Mouse (Mus musculus) bone marrow, adult 2 months (tissue): ENCODE measurements around the gene Fam192a. TPM values are rescaled to one million over a fixed set of nuclear protein-coding genes. Genes with fewer than 3 reads are reported as not detected.

Source experiments
- H3K27ac ChIP-seq: fragments of 200-500 bp; 2 replicates; pipeline ENCODE4 v1.5.1; 2012; ENCODE audit warnings: low read depth, mild to moderate bottlenecking, control low read depth, inconsistent platforms, low read length; ENCODE audit not compliant: control insufficient read depth, poor library complexity, insufficient read depth
- H3K4me1 ChIP-seq: fragments of 200-500 bp; 2 replicates; pipeline ENCODE4 v1.6.1; 2011; ENCODE audit warnings: low read length; ENCODE audit not compliant: control insufficient read depth, insufficient read depth
- H3K4me3 ChIP-seq: fragments of 200-500 bp; replicated peaks from 2 replicates; pipeline ENCODE3; 2011; ENCODE audit warnings: mild to moderate bottlenecking, low read depth, low read length, control low read depth; ENCODE audit not compliant: control insufficient read depth
- CTCF ChIP-seq: fragments of 200-500 bp; IDR thresholded peaks from 2 replicates; pipeline ENCODE4 v1.5.1; 2011; ENCODE audit warnings: low read length, control low read depth; ENCODE audit not compliant: control insufficient read depth, insufficient read depth
- POLR2A ChIP-seq: fragments of 200-500 bp; IDR thresholded peaks from 2 replicates; pipeline ENCODE4 v1.6.1; 2011; ENCODE audit warnings: low read depth, mild to moderate bottlenecking, control low read depth, low read length, borderline replicate concordance; ENCODE audit not compliant: control insufficient read depth
- WGBS: fragments of 180-500 bp; shearing (Covaris S2); methylation state at CpG from one replicate; pipeline ENCODE4 v1.1.7; 2018; 5-methylcytosine and 5-hydroxymethylcytosine counted together
- polyA plus RNA-seq: library from polyadenylated mRNA; stranded (reverse); fragments of >200 nt; gene quantifications from 2 replicates; pipeline ENCODE4 v1.2.4, GENCODE M21; 2011; ENCODE audit warnings: low replicate concordance; ENCODE audit not compliant: missing spikeins, insufficient read depth, insufficient read length

Fam192a gene
- polyA plus RNA-seq: 42.7 and 45.8 TPM in 2 replicates

DNA sequence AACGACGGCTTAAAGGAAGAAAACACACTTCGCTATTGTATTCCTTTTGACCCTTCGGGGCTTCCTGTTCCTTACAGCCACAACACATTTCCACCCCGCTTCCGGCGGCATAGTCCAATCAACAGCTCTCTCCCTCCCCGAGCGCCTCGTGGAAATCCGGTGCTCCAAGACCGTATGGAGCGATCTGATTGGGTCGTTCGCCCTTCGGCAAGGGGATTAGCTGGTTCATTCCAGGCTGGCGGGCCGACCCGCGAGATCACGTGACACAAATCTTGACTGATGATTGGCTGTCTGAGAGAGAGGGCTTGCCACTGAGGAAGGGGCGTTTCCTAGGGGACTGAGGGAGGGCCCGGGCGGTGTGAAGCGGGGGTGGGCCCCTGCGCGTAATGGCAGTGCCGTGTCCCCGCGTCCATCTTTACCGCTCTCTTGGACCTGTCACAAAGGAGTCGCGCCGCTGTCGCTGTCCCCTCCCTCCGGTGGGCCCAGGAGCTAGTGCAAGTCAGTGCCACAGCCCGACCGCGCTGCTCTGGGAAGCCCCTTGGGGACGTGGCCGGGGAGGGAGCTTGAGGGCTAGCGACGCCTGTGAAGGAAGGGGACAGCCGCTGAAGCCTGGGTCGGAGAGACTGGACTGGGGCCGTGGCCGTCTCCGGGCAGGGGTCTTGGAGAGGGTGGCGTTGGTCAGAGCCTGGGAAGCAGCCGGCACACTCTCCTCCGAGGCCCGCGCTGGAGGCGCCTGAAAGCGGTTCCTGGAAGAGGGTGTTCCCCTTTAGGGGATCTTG, at the start of gene Fam192a, which contains the start of gene Rspry1:
Gene Fam192a, minus strand, starts transcription at position 391 of the 779 bp plus-strand sequence.
Gene Rspry1, plus strand, starts transcription at position 331 of the 779 bp plus-strand sequence.
- H3K4me1 ChIP-seq: peaks cover 2% of the 10 kb centered on the region
- under 1% methylated on average over 55 of the region's 55 CpGs for WGBS
- peak; percentile 89; the same call in 1 of the 2 replicates for TF ChIP-seq POLR2A
- no peak for TF ChIP-seq CTCF
- peak within 1 kb of the TSS; percentile 99 for H3K4me3 ChIP-seq
- H3K27ac ChIP-seq: peak within 1 kb of the TSS; percentile 85

DNA sequence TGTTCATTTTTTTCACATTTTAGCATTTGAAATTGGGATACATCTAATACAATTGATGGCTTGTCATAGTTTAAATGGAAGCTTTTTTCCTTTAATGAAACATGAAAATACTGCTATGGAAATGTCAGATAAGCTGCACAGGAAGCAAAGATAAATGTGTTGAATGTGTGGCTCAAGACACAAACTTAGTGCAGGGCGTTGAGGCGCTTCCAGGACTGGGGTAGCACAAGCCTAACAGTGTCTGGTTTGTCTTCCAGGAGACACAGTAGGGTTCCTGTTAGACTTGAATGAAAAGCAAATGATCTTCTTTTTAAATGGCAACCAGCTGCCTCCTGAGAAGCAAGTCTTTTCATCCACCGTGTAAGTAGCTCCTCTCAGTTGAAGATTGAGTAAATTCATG, 47.7 kb upstream of the Fam192a start:
- 61% methylated on average over 3 of the region's 3 CpGs for whole genome bisulfite sequencing
- no peak overlapping the region for H3K4me3 ChIP-seq
- no peak overlapping the region for H3K27ac ChIP-seq
- TF ChIP-seq CTCF (no peak), POLR2A (no peak)
- no peaks in the 10 kb centered on the region for H3K4me1 ChIP-seq

DNA sequence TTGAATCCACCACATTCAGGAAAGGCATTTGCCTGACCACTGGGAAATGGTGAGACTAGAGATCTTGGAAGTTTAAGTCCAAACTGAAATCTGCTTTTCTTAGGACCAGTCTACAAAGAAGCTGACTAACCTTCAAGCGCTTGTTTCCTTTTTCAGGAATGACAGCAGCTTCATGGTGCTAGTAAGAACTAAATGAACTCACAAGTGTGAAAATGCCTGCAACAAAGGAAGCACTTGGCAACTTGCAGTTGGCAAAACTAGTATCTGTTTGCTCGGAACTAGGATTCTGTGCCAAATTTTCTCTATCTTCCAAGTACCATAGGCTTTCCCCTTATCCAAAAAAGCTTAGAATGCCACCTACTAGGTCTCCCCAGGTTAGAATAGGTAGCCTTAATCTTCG, 44.4 kb upstream of the Fam192a start:
- Histone ChIP-seq H3K27ac (no peak overlapping the region), H3K4me3 (no peak overlapping the region), H3K4me1 (no peaks in the 10 kb centered on the region)
- no peak for TF ChIP-seq CTCF
- TF ChIP-seq POLR2A: no peak
- 86% methylated on average over 3 of the region's 3 CpGs for WGBS

DNA sequence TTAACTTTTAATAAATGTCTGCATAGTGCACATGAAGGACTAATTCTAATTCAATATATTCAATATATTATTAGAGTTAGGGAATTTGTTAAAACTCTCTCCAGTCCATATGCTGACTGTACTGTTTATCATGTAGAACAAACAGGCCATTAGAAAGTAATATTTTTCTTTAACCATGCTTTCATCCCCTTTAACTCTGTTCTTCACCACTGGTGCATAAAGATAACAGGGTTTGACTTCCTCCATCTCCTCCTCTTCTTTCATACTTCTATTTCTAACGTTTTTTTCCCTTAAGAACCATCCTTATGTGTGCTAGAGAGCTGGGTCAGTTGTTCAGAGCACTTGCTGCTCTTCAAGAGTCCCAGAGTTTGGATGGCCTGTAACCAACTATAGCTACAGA, 43.4 kb upstream of the Fam192a start:
- no peak for TF ChIP-seq CTCF
- no peak for TF ChIP-seq POLR2A
- Histone ChIP-seq H3K4me3 (no peak overlapping the region), H3K4me1 (no peaks in the 10 kb centered on the region), H3K27ac (no peak overlapping the region)
- WGBS: 23% methylated on average over 1 of the region's 1 CpGs

DNA sequence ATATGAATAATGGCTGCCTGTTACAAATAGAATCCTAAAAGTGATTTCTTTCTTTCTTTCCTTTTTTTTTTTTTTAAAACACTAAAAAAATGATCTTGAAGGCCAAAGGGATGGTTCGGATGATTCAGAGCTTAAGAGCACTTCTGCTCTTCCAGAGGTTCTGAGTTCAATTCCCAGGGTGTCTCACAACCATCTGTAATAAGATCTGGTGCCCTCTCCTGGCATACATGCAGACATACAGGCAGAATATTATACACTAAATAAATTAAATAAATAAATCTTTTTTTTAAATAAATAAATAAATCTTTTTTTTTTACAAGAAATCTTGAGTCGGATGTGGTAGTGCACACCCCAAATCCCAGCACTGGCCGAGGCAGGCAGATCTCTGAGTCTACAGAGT, 40.1 kb upstream of the Fam192a start:
- Histone ChIP-seq H3K4me1 (no peaks in the 10 kb centered on the region), H3K27ac (no peak overlapping the region), H3K4me3 (no peak overlapping the region)
- WGBS: 84% methylated on average over 3 of the region's 3 CpGs
- TF ChIP-seq CTCF (no peak), POLR2A (no peak)

GRCm38 (mm10) chr8:94641183-94641582, 39.4 kb upstream of the Fam192a start:
- TF ChIP-seq CTCF: no peak
- H3K4me1 ChIP-seq: no peaks in the 10 kb centered on the region
- 76% methylated on average over 2 of the region's 2 CpGs for WGBS
- no peak overlapping the region for H3K4me3 ChIP-seq
- no peak overlapping the region for H3K27ac ChIP-seq

DNA sequence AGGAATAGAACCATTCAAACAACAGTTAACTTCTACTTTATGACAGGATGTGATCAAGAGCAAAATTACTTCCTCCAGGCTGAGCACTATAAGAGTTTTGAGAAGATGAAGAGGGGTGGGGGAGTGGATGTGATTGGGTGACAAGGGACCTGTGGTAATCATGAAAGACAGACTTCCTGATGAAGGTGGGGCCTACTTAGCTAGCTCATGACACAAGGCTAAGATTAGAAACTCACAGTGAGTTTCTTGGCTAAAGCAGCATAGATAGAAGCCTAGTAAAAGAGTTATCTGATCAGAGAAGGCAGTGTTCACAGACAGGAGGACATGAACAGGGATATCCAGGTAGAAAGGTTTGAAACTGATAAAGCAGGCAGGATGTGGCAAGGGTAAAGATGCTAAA, 32.4 kb upstream of the Fam192a start:
- no peak for TF ChIP-seq POLR2A
- Histone ChIP-seq H3K4me3 (no peak overlapping the region), H3K27ac (no peak overlapping the region), H3K4me1 (no peaks in the 10 kb centered on the region)

GRCm38 (mm10) chr8:94633564-94634194, 31.9 kb upstream of the Fam192a start:
- no peak for TF ChIP-seq CTCF
- no peak for TF ChIP-seq POLR2A
- no peak overlapping the region for H3K4me3 ChIP-seq
- H3K27ac ChIP-seq: no peak overlapping the region
- H3K4me1 ChIP-seq: no peaks in the 10 kb centered on the region
- WGBS: 17% methylated on average over 2 of the region's 2 CpGs
